Mouse (Mus musculus) left cerebral cortex, adult 9 months (tissue): ENCODE results near the gene Aimp2.

ENCODE experiments used
- DNase-seq, 2 experiments: peaks; one replicate each; pipeline ENCODE4 v3.0.0; 2022; ENCODE audit warnings: low spot score in 2 of 2

Gene Aimp2

DNA sequence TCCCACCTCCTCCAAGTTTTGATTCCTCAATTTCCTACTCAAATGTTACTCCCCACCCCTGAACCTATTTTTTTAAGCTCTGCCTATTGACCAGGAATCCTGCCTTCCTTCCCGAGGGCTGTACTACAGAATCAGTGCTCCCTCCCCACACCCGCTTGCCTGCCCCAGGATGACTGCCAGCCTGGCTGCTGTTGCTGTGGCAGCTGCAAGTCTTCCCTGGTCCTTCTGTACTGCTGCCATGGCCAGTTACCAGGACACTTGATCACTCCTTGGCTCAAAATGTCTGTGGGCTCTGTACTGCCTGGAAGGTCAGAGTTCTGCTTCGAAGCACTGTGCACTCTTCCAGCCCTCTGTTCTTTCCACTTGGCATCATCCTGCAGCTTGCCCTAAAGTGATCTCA lies 7.5 kb downstream of the Aimp2 start:
- DNase-seq = peak in 1 of 2 experiments; percentile 21

DNA sequence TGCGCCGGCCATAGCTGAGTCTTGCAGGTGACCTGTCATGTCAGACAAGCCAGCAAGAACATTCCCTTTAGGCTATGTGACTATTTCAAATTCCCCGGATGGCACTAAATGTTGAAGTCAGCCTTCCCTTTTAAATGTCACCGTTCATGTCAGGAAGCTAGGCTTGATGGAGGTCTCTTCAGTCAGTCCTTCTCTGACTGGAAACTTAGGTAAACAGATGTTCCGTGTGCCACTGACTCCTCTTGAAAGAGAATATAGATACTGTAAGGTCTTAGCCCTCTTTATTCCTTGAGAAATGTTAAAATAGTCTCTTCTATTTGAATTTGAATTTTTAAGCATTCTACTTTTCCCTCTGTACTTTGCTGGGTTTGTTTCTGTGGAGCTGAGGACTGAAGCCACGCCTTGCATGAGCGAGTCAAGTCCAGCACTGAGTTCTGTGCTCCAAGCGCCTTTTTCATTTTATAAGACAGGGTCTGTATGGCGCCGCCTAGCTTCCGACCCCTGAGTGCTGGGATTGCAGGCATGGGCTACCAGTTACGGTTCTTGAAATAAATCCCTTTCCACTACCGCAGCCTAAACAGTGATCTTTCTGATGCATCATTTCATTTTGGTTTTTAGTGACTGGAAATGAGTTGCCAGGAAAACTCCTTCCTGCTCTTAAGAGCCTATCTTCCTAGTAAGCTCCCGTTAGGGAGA lies 11.9 kb downstream of the Aimp2 start, which contains the start of gene Ankrd61:
Gene Ankrd61 (minus strand): TSS at position 51 of the 696 bp plus-strand sequence.
- DNase-seq = no peak

DNA sequence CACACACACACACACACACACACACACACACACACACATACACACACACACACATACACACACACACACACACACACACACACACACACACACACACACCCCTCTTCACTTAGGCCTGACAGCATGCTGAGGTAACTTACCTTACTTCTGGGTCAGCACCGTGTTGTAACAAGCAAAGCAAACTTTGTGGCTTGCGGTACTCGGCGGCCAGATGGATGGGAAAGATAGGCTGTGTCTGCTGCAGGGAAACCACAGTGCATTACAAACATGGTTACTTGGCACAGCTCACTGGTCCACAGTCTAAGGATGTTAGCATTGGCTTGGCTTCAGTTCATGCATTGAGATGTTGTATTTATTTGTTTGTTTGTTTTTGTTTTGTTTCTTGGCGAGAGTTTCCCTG lies 16.3 kb downstream of the Aimp2 start:
- no peak for DNase-seq

DNA sequence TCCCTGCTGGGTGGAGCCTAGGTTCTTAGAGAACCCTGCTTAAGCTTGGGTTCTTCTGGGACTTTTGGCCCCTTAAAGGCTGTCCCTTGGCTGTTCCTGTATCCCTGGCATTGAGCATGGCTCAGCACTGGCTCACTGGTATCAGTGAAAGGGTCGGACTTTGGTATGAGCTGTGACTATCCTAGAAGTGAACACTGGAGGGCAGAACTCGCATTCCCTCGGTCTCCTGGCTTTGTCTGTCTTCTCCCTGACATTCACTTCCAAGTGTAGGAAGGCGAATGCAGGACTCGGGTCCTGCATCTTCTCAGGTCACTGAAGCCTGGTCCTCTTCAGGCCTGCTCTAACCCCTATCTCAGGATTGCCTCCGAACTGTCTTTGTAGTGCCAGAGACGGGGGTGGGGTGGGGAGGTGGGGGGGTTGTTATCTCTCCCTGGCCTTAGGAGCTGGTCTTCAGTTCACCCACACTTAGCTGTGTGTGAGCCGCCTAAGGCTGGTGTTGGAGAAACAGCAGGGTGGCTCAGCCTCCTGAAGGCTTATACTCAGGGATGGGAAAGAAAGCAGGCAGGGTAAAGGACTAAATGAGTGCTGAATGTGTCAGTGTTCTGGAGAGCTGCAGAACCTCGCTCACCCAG lies 17.3 kb downstream of the Aimp2 start:
- peak in 1 of 2 experiments; percentile 25 for DNase-seq

DNA sequence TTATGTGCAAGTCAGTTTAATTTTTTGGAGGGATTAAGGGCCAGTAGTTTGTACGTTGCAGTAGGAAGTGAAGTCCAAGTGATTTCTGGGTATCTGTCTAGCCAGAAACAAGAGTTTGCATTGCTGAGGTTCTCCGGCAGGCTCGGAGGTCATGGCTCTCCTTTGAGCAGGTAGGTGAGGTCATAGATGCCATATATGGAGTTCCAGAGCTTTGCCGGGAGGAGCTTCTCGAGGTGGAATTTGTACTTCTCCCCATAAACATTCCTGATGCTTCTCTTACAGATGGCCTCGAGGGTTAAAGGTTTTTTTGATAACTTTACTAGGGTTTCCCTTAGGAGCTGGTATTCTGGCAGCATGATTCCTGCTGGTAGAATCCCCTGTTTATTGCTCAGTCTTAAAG lies 18.9 kb downstream of the Aimp2 start:
- no peak for DNase-seq

DNA sequence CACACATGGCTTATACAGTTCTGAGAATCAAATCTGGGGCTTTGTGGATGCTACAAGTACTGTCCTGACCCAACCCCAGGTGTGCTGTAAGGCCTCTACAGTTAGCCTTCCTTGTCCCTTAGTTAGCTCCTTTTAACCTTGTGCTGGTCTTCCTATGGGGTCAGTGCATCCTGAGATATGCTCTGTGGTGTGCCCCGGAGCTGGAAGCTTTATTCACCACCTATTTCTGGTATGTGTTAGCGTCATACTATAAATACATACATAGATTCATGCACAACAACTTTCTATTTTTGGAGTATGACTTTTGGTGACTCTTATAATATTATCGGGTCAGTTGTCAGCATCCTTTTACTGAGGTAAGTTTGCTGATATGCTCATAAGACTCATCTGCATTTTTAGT lies 24.4 kb downstream of the Aimp2 start:
- DNase-seq = no peak

DNA sequence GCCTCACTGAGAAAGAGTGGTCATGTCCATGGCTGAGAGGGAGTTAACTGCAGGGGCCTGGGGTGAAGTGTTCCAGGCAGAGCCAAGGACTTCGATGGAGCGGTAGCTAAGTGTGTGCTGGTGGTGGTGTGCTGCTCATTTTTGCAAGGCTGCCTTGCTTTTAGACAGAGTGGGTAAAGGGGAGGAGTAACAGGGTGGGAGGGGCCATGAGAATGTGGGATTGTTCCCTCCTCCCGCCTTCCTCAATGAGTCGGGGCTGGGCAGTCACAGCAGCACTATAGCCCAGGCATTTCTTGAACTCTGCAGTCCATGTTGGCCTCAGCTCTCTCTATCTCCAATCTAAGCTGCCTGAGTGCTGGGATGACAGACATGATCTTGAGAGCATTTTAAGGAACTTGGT lies 35.1 kb downstream of the Aimp2 start:
- no peak for DNase-seq

DNA sequence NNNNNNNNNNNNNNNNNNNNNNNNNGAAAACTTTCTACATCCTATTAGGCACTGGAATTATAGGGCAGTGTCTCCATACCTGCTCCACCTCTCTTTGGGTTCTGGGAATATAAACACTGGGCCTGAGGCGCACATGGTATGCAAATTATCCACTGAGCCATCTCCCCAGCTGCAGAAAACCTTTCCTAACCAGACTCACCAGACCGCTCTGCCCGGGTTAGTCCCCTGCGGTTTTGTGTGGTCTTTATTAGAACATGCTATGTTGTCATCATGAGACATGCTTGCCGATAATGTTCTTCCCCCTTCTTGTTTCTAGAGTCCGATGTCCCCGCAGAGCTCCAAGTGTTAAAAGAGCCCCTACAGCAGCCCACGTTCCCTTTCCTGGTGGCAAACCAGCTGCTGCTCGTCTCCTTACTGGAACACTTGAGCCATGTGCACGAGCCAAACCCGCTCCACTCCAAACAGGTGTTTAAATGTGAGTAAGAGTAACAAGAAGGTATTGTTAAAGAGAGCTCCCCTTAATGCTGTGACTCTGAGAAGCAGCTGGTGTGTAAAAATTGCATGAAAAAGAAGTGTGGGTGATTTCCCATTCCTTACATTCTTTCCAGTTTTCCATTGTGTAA lies 38.0 kb downstream of the Aimp2 start:
- DNase-seq = peak in 1 of 2 experiments; percentile 11
